Mouse (Mus musculus): ENCODE measurements around the gene Prl7a1.

DNA sequence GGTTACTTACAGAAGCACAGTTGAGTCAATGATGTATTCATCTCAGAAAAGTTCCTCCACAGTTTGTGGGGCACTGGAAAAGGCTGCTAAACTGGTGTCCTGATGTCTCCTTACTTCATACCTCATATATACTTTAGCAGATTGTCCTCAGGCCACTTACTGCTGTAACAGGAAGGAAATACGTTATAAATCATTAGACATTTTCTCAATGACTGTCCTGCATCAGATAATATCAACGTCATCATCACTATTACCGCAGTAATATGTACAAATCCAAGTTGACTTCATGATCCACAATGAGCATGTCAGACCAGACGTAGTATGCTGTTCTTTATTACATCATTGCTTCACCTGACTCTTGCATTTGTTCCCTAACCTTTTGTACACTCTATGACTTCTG, 31.8 kb downstream of the Prl7a1 start, which contains the start of gene Prl7b1:
- no peak for TF ChIP-seq CTCF (IDR thresholded peaks at IDR 0.05)
- no peak for TF ChIP-seq EP300 (IDR thresholded peaks at IDR 0.05)

Data from lung, postnatal 0 days (tissue).